Mouse (Mus musculus): ENCODE measurements around the gene Ccne1. TPM values are rescaled to one million over a fixed set of nuclear protein-coding genes. Genes with fewer than 3 reads are reported as not detected.

Ccne1 gene
- 7.2 and 8.3 TPM in 2 replicates for polyA plus RNA-seq (2012; rRNA removed; ENCODE audit: low replicate concordance)

DNA sequence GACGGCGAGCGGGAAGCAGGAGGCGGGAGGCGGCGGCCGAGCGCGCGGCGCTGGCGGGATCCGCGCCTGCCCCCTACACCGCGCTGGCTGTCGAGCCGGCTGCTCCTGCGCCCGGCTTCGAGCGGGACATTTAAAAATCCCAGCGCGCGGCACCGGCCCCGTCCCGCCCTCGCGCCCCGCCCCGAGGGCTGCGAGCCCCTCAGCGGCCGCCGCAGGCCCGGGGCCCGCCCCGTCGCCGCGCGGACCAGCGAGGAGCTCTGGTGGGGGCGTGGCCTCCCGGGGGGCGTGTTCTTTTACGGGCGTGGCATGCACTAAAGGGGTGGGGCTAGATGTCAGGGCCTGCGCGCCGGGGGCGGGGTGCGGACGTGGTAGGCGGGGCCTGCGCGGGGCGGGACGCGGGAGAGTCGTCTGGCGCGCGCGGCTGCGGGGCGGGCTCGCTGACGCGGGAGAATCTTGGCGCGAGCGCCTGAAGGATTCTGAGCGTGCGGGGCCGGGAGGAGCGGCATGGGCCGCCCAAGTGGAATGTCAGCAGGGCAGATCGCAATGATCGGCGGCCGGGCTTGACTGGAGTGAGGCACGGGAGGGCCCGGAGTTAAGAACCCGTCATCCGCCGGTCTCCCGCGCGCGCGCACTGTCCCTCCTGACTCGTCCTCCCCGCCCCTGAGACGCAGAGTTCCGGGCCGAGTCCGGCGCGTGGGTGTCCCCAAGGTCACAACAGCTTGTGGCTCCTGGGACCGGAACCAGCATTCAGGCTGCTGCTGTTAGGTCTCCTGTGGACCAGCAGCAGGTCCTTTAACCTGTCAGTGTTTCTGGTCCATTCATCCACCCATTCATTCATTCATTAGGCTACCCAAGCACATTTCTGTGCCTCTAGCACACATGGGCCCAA lies at the start of gene Ccne1:
Ccne1 (minus strand) TSS at position 164 of the 889 bp plus-strand sequence.

Other genes with a start within 250 kb of the Ccne1 start
- gene Uri1, start 84.0 kb downstream of the Ccne1 start, polyA plus RNA-seq (2012; rRNA removed; ENCODE audit: low replicate concordance): 7.7 and 12.0 TPM in 2 replicates
- 49.0 and 91.8 TPM in 2 replicates for gene 1600014C10Rik, start 75.7 kb upstream of the Ccne1 start, polyA plus RNA-seq (2012; rRNA removed; ENCODE audit: low replicate concordance)
- gene Plekhf1, start 120.5 kb upstream of the Ccne1 start, polyA plus RNA-seq (2012; rRNA removed; ENCODE audit: low replicate concordance): 4.6 and 7.0 TPM in 2 replicates
- gene Pop4, start 163.9 kb upstream of the Ccne1 start, polyA plus RNA-seq (2012; rRNA removed; ENCODE audit: low replicate concordance): 16.6 and 21.4 TPM in 2 replicates